Mouse (Mus musculus): Measurements from ENCODE around the gene Clasp2. TPM values are rescaled to one million over a fixed set of nuclear protein-coding genes. Genes with fewer than 3 reads are reported as not detected.
A peak's percentile ranks its signal among the peaks of the same experiment; 100 is the strongest.
"Not testable (repeated sequence)": the region's sequence is repeated elsewhere in the genome, so short reads cannot be mapped to it uniquely, and the experiment has no call there.

Gene Clasp2
- polyA plus RNA-seq, 1 experiment, result 3.3 TPM

DNA sequence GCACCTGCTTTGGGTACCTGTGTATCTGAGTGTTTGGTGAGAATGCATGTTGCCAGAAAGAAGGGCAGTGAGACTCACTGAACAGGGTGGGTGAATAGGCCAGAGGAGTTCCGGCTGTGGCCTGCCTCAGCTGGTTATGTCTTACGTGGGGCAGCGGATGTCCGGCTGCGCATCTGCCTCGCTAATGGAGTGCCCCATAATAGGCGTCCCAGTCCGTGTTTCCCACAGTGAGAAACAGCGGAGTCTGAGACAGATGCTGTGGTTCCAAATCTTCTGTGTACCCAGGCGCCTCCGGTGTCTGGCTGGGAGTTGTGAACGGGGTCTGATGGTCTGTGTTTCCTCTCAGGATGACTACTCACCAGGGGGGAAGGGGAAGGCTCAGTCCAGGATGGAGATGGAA is 30.4 kb upstream of the Clasp2 start:
- no peaks in the 10 kb centered on the region for H3K4me1 ChIP-seq (ENCODE audit: control insufficient read depth, insufficient read depth, insufficient read length, low read length)
- no peak for TF ChIP-seq CTCF (IDR thresholded peaks at IDR 0.05; ENCODE audit: extremely low read depth, insufficient read length, insufficient replicate concordance, low read depth, low read length)
- no peak for TF ChIP-seq POLR2A (IDR thresholded peaks at IDR 0.05; ENCODE audit: low read depth, low read length)
- no peaks in the 10 kb centered on the region for H3K27me3 ChIP-seq (ENCODE audit: control insufficient read depth, insufficient read depth, low read length)
- H3K36me3 ChIP-seq (ENCODE audit: control insufficient read depth, insufficient read depth, low read length), result no peaks in the 10 kb centered on the region
- WGBS, result 81% methylated on average over 12 of the region's 12 CpGs
- no peak overlapping the region for H3K27ac ChIP-seq (ENCODE audit: insufficient read depth, low read depth, low read length)
- H3K4me3 ChIP-seq (ENCODE audit: low read depth, low read length), result no peak overlapping the region

DNA sequence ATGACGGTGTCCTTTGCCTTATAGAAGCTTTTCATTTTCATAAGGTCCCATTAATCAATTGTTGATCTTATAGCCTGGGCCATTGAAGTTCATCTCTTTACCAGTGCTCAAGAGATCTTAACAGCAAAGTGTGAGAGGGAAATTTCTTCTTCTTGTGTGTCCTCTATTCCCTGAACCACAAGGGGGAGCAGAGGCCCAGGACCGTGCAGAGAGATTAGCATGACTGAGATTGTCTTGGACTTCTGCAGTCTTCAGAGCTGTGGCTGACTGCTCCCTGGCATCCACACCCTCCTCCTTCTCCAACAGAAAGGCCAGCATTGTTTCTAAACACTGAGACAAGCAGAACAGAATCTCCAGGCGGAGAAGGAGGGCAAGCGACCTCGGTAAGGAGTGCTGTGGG is 22.2 kb upstream of the Clasp2 start:
- peak; percentile 39; the same call in 1 of the 2 replicates for TF ChIP-seq CTCF (IDR thresholded peaks at IDR 0.05; ENCODE audit: extremely low read depth, insufficient read length, insufficient replicate concordance, low read depth, low read length)
- TF ChIP-seq POLR2A (IDR thresholded peaks at IDR 0.05; ENCODE audit: low read depth, low read length), result no peak
- H3K27ac ChIP-seq (ENCODE audit: insufficient read depth, low read depth, low read length), result no peak overlapping the region
- no peak overlapping the region for H3K4me3 ChIP-seq (ENCODE audit: low read depth, low read length)
- H3K27me3 ChIP-seq (ENCODE audit: control insufficient read depth, insufficient read depth, low read length), result no peaks in the 10 kb centered on the region
- H3K36me3 ChIP-seq (ENCODE audit: control insufficient read depth, insufficient read depth, low read length), result no peaks in the 10 kb centered on the region
- H3K4me1 ChIP-seq (ENCODE audit: control insufficient read depth, insufficient read depth, insufficient read length, low read length), result no peaks in the 10 kb centered on the region
- WGBS, result 50% methylated on average over 5 of the region's 5 CpGs

DNA sequence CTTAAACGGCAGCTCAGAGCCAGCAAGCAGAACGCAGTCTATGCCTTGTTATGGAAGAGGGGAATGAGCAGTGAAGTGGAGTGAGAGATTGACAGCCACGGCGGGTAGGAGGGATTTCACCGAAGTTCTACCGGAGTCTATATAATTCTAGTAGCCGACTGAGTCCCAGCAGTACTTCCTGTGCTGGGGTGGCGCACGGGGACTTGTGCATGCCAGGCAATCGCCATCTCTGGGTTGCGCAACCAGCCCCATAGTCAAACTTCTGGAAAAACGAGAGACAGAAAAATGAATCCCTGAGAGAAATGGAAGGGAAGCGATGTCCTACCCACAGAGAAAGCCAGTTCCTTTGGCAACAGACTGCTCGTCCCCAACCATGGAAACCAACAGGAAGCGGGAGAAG is 16.6 kb upstream of the Clasp2 start:
- H3K27ac ChIP-seq (ENCODE audit: insufficient read depth, low read depth, low read length), result no peak overlapping the region
- no peaks in the 10 kb centered on the region for H3K27me3 ChIP-seq (ENCODE audit: control insufficient read depth, insufficient read depth, low read length)
- H3K4me1 ChIP-seq (ENCODE audit: control insufficient read depth, insufficient read depth, insufficient read length, low read length), result no peaks in the 10 kb centered on the region; the same call in 1 of the 2 replicates
- H3K36me3 ChIP-seq (ENCODE audit: control insufficient read depth, insufficient read depth, low read length), result no peaks in the 10 kb centered on the region
- H3K4me3 ChIP-seq (ENCODE audit: low read depth, low read length), result no peak overlapping the region
- 74% methylated on average over 15 of the region's 15 CpGs for WGBS
- TF ChIP-seq CTCF (IDR thresholded peaks at IDR 0.05; ENCODE audit: extremely low read depth, insufficient read length, insufficient replicate concordance, low read depth, low read length), result no peak
- TF ChIP-seq POLR2A (IDR thresholded peaks at IDR 0.05; ENCODE audit: low read depth, low read length), result no peak

DNA sequence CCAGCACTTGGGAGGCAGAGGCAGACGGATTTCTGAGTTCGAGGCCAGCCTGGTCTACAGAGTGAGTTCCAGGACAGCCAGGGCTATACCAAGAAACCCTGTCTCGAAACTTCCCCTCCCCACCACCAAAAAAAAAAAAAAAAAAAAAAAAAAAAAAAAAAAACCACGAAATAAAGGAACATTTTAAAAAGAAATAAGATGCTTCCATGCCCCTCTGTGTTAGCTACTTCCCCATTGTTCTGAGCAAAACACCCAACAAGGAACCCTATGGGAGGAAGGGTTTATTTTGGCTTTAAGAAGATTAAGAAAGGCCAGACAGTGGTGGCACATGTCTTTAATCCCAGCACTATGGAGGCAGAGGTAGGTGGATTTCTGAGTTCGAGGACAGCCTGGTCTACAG is 15.7 kb upstream of the Clasp2 start:
- H3K4me1 ChIP-seq (ENCODE audit: control insufficient read depth, insufficient read depth, insufficient read length, low read length); H3K27ac ChIP-seq (ENCODE audit: insufficient read depth, low read depth, low read length): not testable (repeated sequence)
- WGBS, result 72% methylated on average over 5 of the region's 5 CpGs

DNA sequence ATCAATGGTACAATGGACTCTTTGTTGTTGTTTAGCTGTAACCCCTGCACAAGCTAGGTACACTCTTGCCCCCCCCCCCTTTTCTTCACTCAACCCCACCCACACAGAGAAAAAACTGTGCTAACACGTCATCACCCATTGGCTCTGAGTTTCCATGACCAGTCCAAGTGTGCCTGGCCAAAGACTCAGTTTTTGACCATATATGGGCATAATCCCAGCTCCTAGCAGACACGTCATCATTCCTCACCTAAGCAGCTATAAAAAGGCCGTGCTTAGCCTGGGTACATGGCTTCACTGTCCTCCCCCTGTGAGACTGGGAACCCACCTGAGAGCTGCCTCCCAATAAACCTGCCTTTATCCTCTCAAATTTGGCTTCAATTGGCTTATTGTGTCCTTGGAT is 15.1 kb upstream of the Clasp2 start:
- WGBS, result 59% methylated on average over 3 of the region's 3 CpGs
- Histone ChIP-seq H3K27me3 (ENCODE audit: control insufficient read depth, insufficient read depth, low read length) (no peaks in the 10 kb centered on the region), H3K27ac (ENCODE audit: insufficient read depth, low read depth, low read length) (no peak overlapping the region), H3K36me3 (ENCODE audit: control insufficient read depth, insufficient read depth, low read length) (no peaks in the 10 kb centered on the region), H3K4me1 (ENCODE audit: control insufficient read depth, insufficient read depth, insufficient read length, low read length) (no peaks in the 10 kb centered on the region; the same call in 1 of the 2 replicates), H3K4me3 (ENCODE audit: low read depth, low read length) (no peak overlapping the region)
- no peak for TF ChIP-seq POLR2A (IDR thresholded peaks at IDR 0.05; ENCODE audit: low read depth, low read length)

More for the DNA sequence above, 15.7 kb upstream of the Clasp2 start:
- H3K36me3 ChIP-seq (ENCODE audit: control insufficient read depth, insufficient read depth, low read length); H3K4me3 ChIP-seq (ENCODE audit: low read depth, low read length); H3K27me3 ChIP-seq (ENCODE audit: control insufficient read depth, insufficient read depth, low read length): not testable (repeated sequence)

DNA sequence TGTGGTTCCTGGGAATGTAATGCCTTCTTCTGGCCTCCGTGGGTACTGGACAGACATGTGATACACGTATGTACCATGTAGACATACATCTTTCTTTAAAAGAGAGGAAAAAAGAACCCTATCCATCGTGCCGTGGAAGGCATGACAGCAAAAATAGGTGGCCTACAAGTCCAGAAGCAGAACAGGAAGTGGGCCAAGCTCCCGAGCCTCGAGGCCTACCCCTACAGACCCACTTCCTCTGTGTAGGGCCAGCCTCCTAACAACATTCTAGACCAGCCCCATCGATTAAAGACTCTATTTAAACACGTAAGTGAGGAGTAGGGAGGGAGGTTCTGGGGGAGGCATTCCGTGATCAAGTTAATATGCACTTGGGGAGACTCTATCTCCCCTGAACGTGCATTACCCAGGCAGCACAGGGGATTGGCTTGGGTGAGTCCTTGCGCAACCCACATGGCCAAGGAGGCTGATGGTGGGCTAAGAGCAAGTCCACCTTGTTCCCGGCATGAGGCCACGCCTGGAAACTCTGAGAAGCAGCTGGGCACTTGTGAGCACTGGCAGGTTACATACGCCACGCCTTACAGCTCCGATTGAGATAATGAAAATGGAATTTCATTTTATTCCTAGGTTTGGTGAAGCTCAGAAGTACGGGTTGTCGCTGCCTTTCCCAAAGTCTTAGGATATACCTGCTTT is 14.1 kb upstream of the Clasp2 start:
- TF ChIP-seq POLR2A (IDR thresholded peaks at IDR 0.05; ENCODE audit: low read depth, low read length) (no peak), CTCF (IDR thresholded peaks at IDR 0.05; ENCODE audit: extremely low read depth, insufficient read length, insufficient replicate concordance, low read depth, low read length) (no peak)
- no peak overlapping the region for H3K4me3 ChIP-seq (ENCODE audit: low read depth, low read length)
- H3K4me1 ChIP-seq (ENCODE audit: control insufficient read depth, insufficient read depth, insufficient read length, low read length), result no peaks in the 10 kb centered on the region; the same call in 1 of the 2 replicates
- no peaks in the 10 kb centered on the region for H3K27me3 ChIP-seq (ENCODE audit: control insufficient read depth, insufficient read depth, low read length)
- no peaks in the 10 kb centered on the region for H3K36me3 ChIP-seq (ENCODE audit: control insufficient read depth, insufficient read depth, low read length)
- WGBS, result 61% methylated on average over 18 of the region's 18 CpGs
- no peak overlapping the region for H3K27ac ChIP-seq (ENCODE audit: insufficient read depth, low read depth, low read length)

DNA sequence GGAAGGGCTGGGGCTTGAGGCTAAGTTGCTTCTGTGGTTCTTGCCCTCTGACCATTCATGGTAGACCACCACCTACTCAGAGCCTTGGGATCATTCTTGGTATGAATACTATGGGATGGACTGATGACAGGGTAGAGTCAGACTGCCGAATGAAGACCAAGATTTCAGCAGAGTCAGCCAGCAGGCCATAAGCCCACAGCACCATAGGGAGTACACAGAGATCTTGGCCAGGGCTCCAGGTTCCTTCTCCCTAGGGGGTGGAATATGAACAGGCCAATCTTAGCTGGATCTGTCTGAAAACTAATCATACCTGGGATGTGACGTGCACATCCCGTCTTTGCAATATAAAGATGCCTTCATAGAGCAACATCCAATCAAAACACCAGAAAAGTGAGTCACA is 9.7 kb upstream of the Clasp2 start:
- TF ChIP-seq POLR2A (IDR thresholded peaks at IDR 0.05; ENCODE audit: low read depth, low read length) (no peak), CTCF (IDR thresholded peaks at IDR 0.05; ENCODE audit: extremely low read depth, insufficient read length, insufficient replicate concordance, low read depth, low read length) (no peak)
- Histone ChIP-seq H3K4me1 (ENCODE audit: control insufficient read depth, insufficient read depth, insufficient read length, low read length) (no peaks in the 10 kb centered on the region; the same call in 1 of the 2 replicates), H3K27me3 (ENCODE audit: control insufficient read depth, insufficient read depth, low read length) (no peaks in the 10 kb centered on the region), H3K36me3 (ENCODE audit: control insufficient read depth, insufficient read depth, low read length) (no peaks in the 10 kb centered on the region), H3K4me3 (ENCODE audit: low read depth, low read length) (no peak overlapping the region), H3K27ac (ENCODE audit: insufficient read depth, low read depth, low read length) (no peak overlapping the region)
- WGBS, result 81% methylated on average over 3 of the region's 3 CpGs

Measured in small intestine, adult 2 months (tissue).